Mouse (Mus musculus): Measurements from ENCODE around the gene Nup37. TPM values are rescaled to one million over a fixed set of nuclear protein-coding genes. Genes with fewer than 3 reads are reported as not detected.

Nup37 gene
- polyA plus RNA-seq, 1 experiment from 2014 or later: 115 TPM

DNA sequence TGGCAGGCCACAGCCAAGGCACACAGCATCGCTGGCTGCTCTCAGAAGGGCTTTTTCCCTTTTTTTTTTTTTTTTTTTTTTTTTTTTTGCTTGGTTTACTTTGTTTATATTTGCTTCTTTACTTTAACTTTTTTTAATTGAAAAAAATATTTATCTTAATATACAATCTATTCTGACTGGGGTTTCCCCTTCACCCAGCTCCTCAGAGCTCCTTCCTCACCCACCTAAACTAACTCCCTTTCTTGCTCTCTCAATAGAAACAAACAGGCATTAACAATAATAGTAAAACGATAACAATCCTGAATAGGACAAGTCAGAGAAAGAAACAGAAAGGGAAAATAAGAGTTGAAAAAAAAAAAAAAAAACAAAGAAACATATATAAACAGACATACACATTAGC is 15.3 kb downstream of the Nup37 start:
- H3K9me3 ChIP-seq (replicated peaks; ENCODE audit: control insufficient read depth, low read length): no peaks in the 10 kb centered on the region
- no peaks in the 10 kb centered on the region for H3K27me3 ChIP-seq (ENCODE audit: control insufficient read depth, insufficient read depth, low read length)
- DNase-seq (ENCODE audit: low spot score): no peak
- no peak for ATAC-seq (replicated peaks; ENCODE audit: insufficient number of reproducible peaks, low FRiP score, low TSS enrichment, low read depth)
- H3K27ac ChIP-seq (replicated peaks; ENCODE audit: low read depth, low read length): no peak overlapping the region
- no peak overlapping the region for H3K4me2 ChIP-seq (ENCODE audit: low read depth, low read length)
- 93% methylated on average over 2 of the region's 2 CpGs for WGBS
- H3K36me3 ChIP-seq (replicated peaks; ENCODE audit: control insufficient read depth, insufficient read depth, low read depth, low read length): peaks cover 2% of the 10 kb centered on the region
- no peak overlapping the region for H3K4me3 ChIP-seq (ENCODE audit: low read depth, low read length)
- no peak overlapping the region for H3K9ac ChIP-seq (replicated peaks; ENCODE audit: low read length)
- no peaks in the 10 kb centered on the region for H3K4me1 ChIP-seq (ENCODE audit: control insufficient read depth, insufficient read depth, low read length)

- DNase-seq (ENCODE audit: low spot score) (no peak), ATAC-seq (replicated peaks; ENCODE audit: insufficient number of reproducible peaks, low FRiP score, low TSS enrichment, low read depth) (no peak)
- no peaks in the 10 kb centered on the region for H3K9me3 ChIP-seq (replicated peaks; ENCODE audit: control insufficient read depth, low read length)
- H3K4me2 ChIP-seq (ENCODE audit: low read depth, low read length): no peak overlapping the region
- H3K4me3 ChIP-seq (ENCODE audit: low read depth, low read length): no peak overlapping the region
- H3K27ac ChIP-seq (replicated peaks; ENCODE audit: low read depth, low read length): no peak overlapping the region
- H3K36me3 ChIP-seq (replicated peaks; ENCODE audit: control insufficient read depth, insufficient read depth, low read depth, low read length): peaks cover 2% of the 10 kb centered on the region
- no peaks in the 10 kb centered on the region for H3K27me3 ChIP-seq (ENCODE audit: control insufficient read depth, insufficient read depth, low read length)
- 87% methylated on average over 5 of the region's 5 CpGs for WGBS
- H3K4me1 ChIP-seq (ENCODE audit: control insufficient read depth, insufficient read depth, low read length): no peaks in the 10 kb centered on the region
- no peak overlapping the region for H3K9ac ChIP-seq (replicated peaks; ENCODE audit: low read length)
Observed at GRCm38 (mm10) chr10:88162676-88163075, 15.9 kb downstream of the Nup37 start.

DNA sequence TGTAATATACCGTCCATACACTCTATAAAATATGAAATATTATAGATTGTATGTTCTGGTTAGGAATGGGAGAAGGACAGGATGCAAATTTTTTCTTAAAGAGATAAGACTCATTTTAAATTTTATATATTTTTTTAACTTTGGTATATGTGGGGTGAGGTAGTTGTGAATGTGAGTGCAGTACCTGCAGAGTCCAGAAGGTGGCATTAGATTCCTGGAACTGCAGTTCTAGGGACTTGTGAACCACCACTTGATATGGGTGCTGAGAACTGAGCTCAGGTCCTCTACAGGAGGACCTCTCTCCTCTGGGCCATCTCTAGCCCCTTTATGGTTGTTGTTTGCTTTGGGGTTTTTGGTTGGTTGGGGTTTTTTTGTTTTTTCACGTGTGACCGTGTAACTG is 19.4 kb downstream of the Nup37 start:
- WGBS: 97% methylated on average over 3 of the region's 3 CpGs
- no peak for ATAC-seq (replicated peaks; ENCODE audit: insufficient number of reproducible peaks, low FRiP score, low TSS enrichment, low read depth)
- Histone ChIP-seq H3K9me3 (replicated peaks; ENCODE audit: control insufficient read depth, low read length) (no peaks in the 10 kb centered on the region), H3K27ac (replicated peaks; ENCODE audit: low read depth, low read length) (no peak overlapping the region), H3K9ac (replicated peaks; ENCODE audit: low read length) (no peak overlapping the region), H3K4me3 (ENCODE audit: low read depth, low read length) (no peak overlapping the region), H3K4me2 (ENCODE audit: low read depth, low read length) (no peak overlapping the region), H3K4me1 (ENCODE audit: control insufficient read depth, insufficient read depth, low read length) (no peaks in the 10 kb centered on the region), H3K36me3 (replicated peaks; ENCODE audit: control insufficient read depth, insufficient read depth, low read depth, low read length) (peaks cover 2% of the 10 kb centered on the region), H3K27me3 (ENCODE audit: control insufficient read depth, insufficient read depth, low read length) (no peaks in the 10 kb centered on the region)
- no peak for DNase-seq (ENCODE audit: low spot score)

GRCm38 (mm10) chr10:88167438-88168077 is 20.8 kb downstream of the Nup37 start:
- H3K9ac ChIP-seq (replicated peaks; ENCODE audit: low read length): no peak overlapping the region
- H3K36me3 ChIP-seq (replicated peaks; ENCODE audit: control insufficient read depth, insufficient read depth, low read depth, low read length): peaks cover 2% of the 10 kb centered on the region
- H3K4me3 ChIP-seq (ENCODE audit: low read depth, low read length): no peak overlapping the region
- H3K4me2 ChIP-seq (ENCODE audit: low read depth, low read length): no peak overlapping the region
- WGBS: 86% methylated on average over 7 of the region's 7 CpGs
- no peaks in the 10 kb centered on the region for H3K4me1 ChIP-seq (ENCODE audit: control insufficient read depth, insufficient read depth, low read length)
- no peak overlapping the region for H3K27ac ChIP-seq (replicated peaks; ENCODE audit: low read depth, low read length)
- no peaks in the 10 kb centered on the region for H3K27me3 ChIP-seq (ENCODE audit: control insufficient read depth, insufficient read depth, low read length)
- no peak for ATAC-seq (replicated peaks; ENCODE audit: insufficient number of reproducible peaks, low FRiP score, low TSS enrichment, low read depth)
- no peak for DNase-seq (ENCODE audit: low spot score)
- no peaks in the 10 kb centered on the region for H3K9me3 ChIP-seq (replicated peaks; ENCODE audit: control insufficient read depth, low read length)

GRCm38 (mm10) chr10:88200541-88200940 is 53.7 kb downstream of the Nup37 start:
- ATAC-seq (replicated peaks; ENCODE audit: insufficient number of reproducible peaks, low FRiP score, low TSS enrichment, low read depth): peak; percentile 60
- H3K9ac ChIP-seq (replicated peaks; ENCODE audit: low read length): peak overlapping the region; percentile 81
- H3K27ac ChIP-seq (replicated peaks; ENCODE audit: low read depth, low read length): no peak overlapping the region

GRCm38 (mm10) chr10:88200951-88201638 is 54.3 kb downstream of the Nup37 start, which contains the start of gene Washc3:
Gene Washc3 (plus strand): TSS chr10:88201093.
- H3K27ac ChIP-seq (replicated peaks; ENCODE audit: low read depth, low read length): no peak within 1 kb of the TSS
- 2% methylated on average over 23 of the region's 23 CpGs for WGBS
- no peaks in the 10 kb centered on the region for H3K9me3 ChIP-seq (replicated peaks; ENCODE audit: control insufficient read depth, low read length)
- peak within 1 kb of the TSS; percentile 71 for H3K4me2 ChIP-seq (ENCODE audit: low read depth, low read length)
- H3K4me3 ChIP-seq (ENCODE audit: low read depth, low read length): peak within 1 kb of the TSS; percentile 57
- no peaks in the 10 kb centered on the region for H3K27me3 ChIP-seq (ENCODE audit: control insufficient read depth, insufficient read depth, low read length)
- H3K9ac ChIP-seq (replicated peaks; ENCODE audit: low read length): peak within 1 kb of the TSS; percentile 81
- DNase-seq (ENCODE audit: low spot score) (peak; percentile 97), ATAC-seq (replicated peaks; ENCODE audit: insufficient number of reproducible peaks, low FRiP score, low TSS enrichment, low read depth) (peak; percentile 97)
- H3K4me1 ChIP-seq (ENCODE audit: control insufficient read depth, insufficient read depth, low read length): no peaks in the 10 kb centered on the region
- H3K36me3 ChIP-seq (replicated peaks; ENCODE audit: control insufficient read depth, insufficient read depth, low read depth, low read length): no peaks in the 10 kb centered on the region

More at GRCm38 (mm10) chr10:88200541-88200940, 53.7 kb downstream of the Nup37 start:
- H3K4me1 ChIP-seq (ENCODE audit: control insufficient read depth, insufficient read depth, low read length): no peaks in the 10 kb centered on the region
- DNase-seq (ENCODE audit: low spot score): no peak
- H3K9me3 ChIP-seq (replicated peaks; ENCODE audit: control insufficient read depth, low read length): no peaks in the 10 kb centered on the region
- peak overlapping the region; percentile 29; the same call in 1 of the 2 replicates for H3K4me2 ChIP-seq (ENCODE audit: low read depth, low read length)
- no peaks in the 10 kb centered on the region for H3K36me3 ChIP-seq (replicated peaks; ENCODE audit: control insufficient read depth, insufficient read depth, low read depth, low read length)
- H3K4me3 ChIP-seq (ENCODE audit: low read depth, low read length): peak overlapping the region; percentile 57
- no peaks in the 10 kb centered on the region for H3K27me3 ChIP-seq (ENCODE audit: control insufficient read depth, insufficient read depth, low read length)
- WGBS: 20% methylated on average over 4 of the region's 4 CpGs

GRCm38 (mm10) chr10:88201650-88202049 is 54.9 kb downstream of the Nup37 start:
- no peak for DNase-seq (ENCODE audit: low spot score)
- H3K27me3 ChIP-seq (ENCODE audit: control insufficient read depth, insufficient read depth, low read length): no peaks in the 10 kb centered on the region
- peak overlapping the region; percentile 71 for H3K4me2 ChIP-seq (ENCODE audit: low read depth, low read length)
- peak overlapping the region; percentile 57 for H3K4me3 ChIP-seq (ENCODE audit: low read depth, low read length)
- no peaks in the 10 kb centered on the region for H3K4me1 ChIP-seq (ENCODE audit: control insufficient read depth, insufficient read depth, low read length)
- 78% methylated on average over 13 of the region's 13 CpGs for WGBS
- no peak overlapping the region for H3K27ac ChIP-seq (replicated peaks; ENCODE audit: low read depth, low read length)
- H3K9ac ChIP-seq (replicated peaks; ENCODE audit: low read length): peak overlapping the region; percentile 81
- no peaks in the 10 kb centered on the region for H3K36me3 ChIP-seq (replicated peaks; ENCODE audit: control insufficient read depth, insufficient read depth, low read depth, low read length)
- ATAC-seq (replicated peaks; ENCODE audit: insufficient number of reproducible peaks, low FRiP score, low TSS enrichment, low read depth): no peak
- H3K9me3 ChIP-seq (replicated peaks; ENCODE audit: control insufficient read depth, low read length): no peaks in the 10 kb centered on the region

GRCm38 (mm10) chr10:88202581-88202980 is 55.8 kb downstream of the Nup37 start:
- Histone ChIP-seq H3K27me3 (ENCODE audit: control insufficient read depth, insufficient read depth, low read length) (no peaks in the 10 kb centered on the region), H3K9me3 (replicated peaks; ENCODE audit: control insufficient read depth, low read length) (no peaks in the 10 kb centered on the region), H3K4me1 (ENCODE audit: control insufficient read depth, insufficient read depth, low read length) (no peaks in the 10 kb centered on the region), H3K9ac (replicated peaks; ENCODE audit: low read length) (no peak overlapping the region), H3K36me3 (replicated peaks; ENCODE audit: control insufficient read depth, insufficient read depth, low read depth, low read length) (no peaks in the 10 kb centered on the region), H3K4me2 (ENCODE audit: low read depth, low read length) (no peak overlapping the region), H3K27ac (replicated peaks; ENCODE audit: low read depth, low read length) (no peak overlapping the region), H3K4me3 (ENCODE audit: low read depth, low read length) (no peak overlapping the region)
- no peak for DNase-seq (ENCODE audit: low spot score)
- ATAC-seq (replicated peaks; ENCODE audit: insufficient number of reproducible peaks, low FRiP score, low TSS enrichment, low read depth): no peak
- 96% methylated on average over 8 of the region's 8 CpGs for WGBS
